Mouse (Mus musculus) heart, postnatal 36 days (tissue): ENCODE measurements around the gene Mylpf. TPM values are rescaled to one million over a fixed set of nuclear protein-coding genes. Genes with fewer than 3 reads are reported as not detected.
"Not testable (repeated sequence)": the region's sequence is repeated elsewhere in the genome, so short reads cannot be mapped to it uniquely, and the experiment has no call there.

ENCODE experiments used
- DNase-seq, 2 experiments: peaks; one replicate each; pipeline ENCODE4 v3.0.0; 2021 to 2022
- intact Hi-C: fragments of 180-260 bp; cut with DNase I; formaldehyde crosslinking; loops from one replicate; pipeline ENCODE4 v1.15.1; 2025
- total RNA-seq, 2 experiments: library from RNA; stranded (reverse); gene quantifications; 2 replicates each; pipeline ENCODE4 v1.2.3; 2021

Gene Mylpf
- total RNA-seq, 2 experiments from 2014 or later = 2.4 to 2.5 TPM

- DNase-seq = no peak
- intact Hi-C loops = no loop called here
Measured at GRCm38 (mm10) chr7:127223515-127224478, 15.1 kb downstream of the Mylpf start.

- intact Hi-C loops = loop anchor here (5.0 kb wide), 1 partner anchor 107 kb away; no protein-coding TSS in a partner anchor
- DNase-seq = no peak
Measured at GRCm38 (mm10) chr7:127224616-127225015, 15.9 kb downstream of the Mylpf start.

- DNase-seq = no peak
- intact Hi-C loops = loop anchor here (5.0 kb wide), 1 partner anchor 108 kb away; no protein-coding TSS in a partner anchor
Measured at GRCm38 (mm10) chr7:127225147-127225995, 16.7 kb downstream of the Mylpf start.

GRCm38 (mm10) chr7:127228615-127229303 is 20.1 kb downstream of the Mylpf start:
- intact Hi-C loops = loop anchor here (1.0 to 5.0 kb wide), 3 partner anchors 15 to 111 kb away; no protein-coding TSS in a partner anchor

GRCm38 (mm10) chr7:127231376-127231775 is 22.7 kb downstream of the Mylpf start:
- DNase-seq = no peak
- intact Hi-C loops = no loop called here

More at GRCm38 (mm10) chr7:127228615-127229303, 20.1 kb downstream of the Mylpf start:
- peak; percentile 77 to 84 for DNase-seq

GRCm38 (mm10) chr7:127231826-127232621 is 23.3 kb downstream of the Mylpf start:
- no peak for DNase-seq
- intact Hi-C loops = no loop called here

- DNase-seq = peak; percentile 84 to 89
- intact Hi-C loops = no loop called here
Measured at GRCm38 (mm10) chr7:127232622-127233367, 24.1 kb downstream of the Mylpf start, which contains the start of the genes Zfp553 and Sept1. TSS of gene Zfp553 (plus strand) at chr7:127233061. TSS of gene Sept1 (minus strand) at chr7:127233130.

- DNase-seq = no peak
- intact Hi-C loops = no loop called here
Measured at GRCm38 (mm10) chr7:127233368-127233749, 24.7 kb downstream of the Mylpf start.

- DNase-seq = no peak
- intact Hi-C loops = loop anchor here (1.0 kb wide), 1 partner anchor 37 kb away; the partner anchor contains the start of gene Cd2bp2
Measured at GRCm38 (mm10) chr7:127233765-127234164, 25.1 kb downstream of the Mylpf start.

GRCm38 (mm10) chr7:127234777-127235176 is 26.1 kb downstream of the Mylpf start:
- intact Hi-C loops = loop anchor here (1.0 kb wide), 1 partner anchor 38 kb away; the partner anchor contains the start of gene Cd2bp2
- no peak for DNase-seq

GRCm38 (mm10) chr7:127243361-127243867 is 34.7 kb downstream of the Mylpf start:
- no peak for DNase-seq
- intact Hi-C loops = no loop called here

- intact Hi-C loops = no loop called here
Measured at GRCm38 (mm10) chr7:127243870-127244657, 35.4 kb downstream of the Mylpf start, which contains the start of gene Zfp771. TSS of gene Zfp771 (plus strand) at chr7:127244274.

GRCm38 (mm10) chr7:127244658-127245510 is 36.2 kb downstream of the Mylpf start:
- intact Hi-C loops = no loop called here
- DNase-seq = no peak

More at GRCm38 (mm10) chr7:127243870-127244657, 35.4 kb downstream of the Mylpf start, which contains the start of gene Zfp771:
- peak; percentile 92 to 93 for DNase-seq

GRCm38 (mm10) chr7:127250511-127250910 is 41.8 kb downstream of the Mylpf start:
- DNase-seq, intact Hi-C loops: not testable (repeated sequence)

GRCm38 (mm10) chr7:127252414-127252813 is 43.7 kb downstream of the Mylpf start:
- intact Hi-C loops = no loop called here
- DNase-seq = peak in 1 of 2 experiments; percentile 18

- intact Hi-C loops = no loop called here
Measured at GRCm38 (mm10) chr7:127253341-127253740, 44.7 kb downstream of the Mylpf start.

More at GRCm38 (mm10) chr7:127253341-127253740, 44.7 kb downstream of the Mylpf start:
- DNase-seq = no peak
